Mouse (Mus musculus) c-Kit-positive CD71-positive TER-119-negative erythroid progenitor cells, embryonic 14.5 days (primary cell): Measurements from ENCODE around the gene Mecom.

ENCODE experiments used
- DNase-seq: peaks from one replicate; pipeline ENCODE4 v3.0.0-alpha.2; 2013; ENCODE audit warnings: low read depth

The Mecom gene

GRCm38 (mm10) chr3:30150071-30150470 lies 397.7 kb downstream of the Mecom start:
- DNase-seq = no peak

GRCm38 (mm10) chr3:30148378-30149079 lies 399.3 kb downstream of the Mecom start:
- DNase-seq = no peak

- DNase-seq = no peak
Observed at GRCm38 (mm10) chr3:30145051-30145450, 402.8 kb downstream of the Mecom start.

GRCm38 (mm10) chr3:30143961-30144411 lies 403.8 kb downstream of the Mecom start:
- no peak for DNase-seq

GRCm38 (mm10) chr3:30143440-30143839 lies 404.4 kb downstream of the Mecom start:
- DNase-seq = no peak

- DNase-seq = no peak
Observed at GRCm38 (mm10) chr3:30140349-30140748, 407.5 kb downstream of the Mecom start.

- no peak for DNase-seq
Observed at GRCm38 (mm10) chr3:30139678-30140077, 408.1 kb downstream of the Mecom start.

GRCm38 (mm10) chr3:30138588-30138987 lies 409.2 kb downstream of the Mecom start:
- no peak for DNase-seq

GRCm38 (mm10) chr3:30135857-30136256 lies 412.0 kb downstream of the Mecom start:
- DNase-seq = no peak

GRCm38 (mm10) chr3:30135119-30135518 lies 412.7 kb downstream of the Mecom start:
- DNase-seq = no peak

- no peak for DNase-seq
Observed at GRCm38 (mm10) chr3:30132981-30133380, 414.8 kb downstream of the Mecom start.

- DNase-seq = no peak
Observed at GRCm38 (mm10) chr3:30132370-30132769, 415.4 kb downstream of the Mecom start.

- DNase-seq = no peak
Observed at GRCm38 (mm10) chr3:30130495-30130894, 417.3 kb downstream of the Mecom start.

- no peak for DNase-seq
Observed at GRCm38 (mm10) chr3:30122618-30123017, 425.2 kb downstream of the Mecom start.

- DNase-seq = no peak
Observed at GRCm38 (mm10) chr3:30120790-30121512, 426.9 kb downstream of the Mecom start.

GRCm38 (mm10) chr3:30118594-30119297 lies 429.1 kb downstream of the Mecom start:
- no peak for DNase-seq

- DNase-seq = no peak
Observed at GRCm38 (mm10) chr3:30113249-30113770, 434.5 kb downstream of the Mecom start.

- DNase-seq = no peak
Observed at GRCm38 (mm10) chr3:30107945-30108670, 439.7 kb downstream of the Mecom start.

- DNase-seq = no peak
Observed at GRCm38 (mm10) chr3:30106481-30106880, 441.3 kb downstream of the Mecom start.

- no peak for DNase-seq
Observed at GRCm38 (mm10) chr3:30105859-30106258, 441.9 kb downstream of the Mecom start.

GRCm38 (mm10) chr3:30105194-30105823 lies 442.5 kb downstream of the Mecom start:
- DNase-seq = no peak
